Mouse (Mus musculus) T-helper 17 cell (primary cell): ENCODE measurements at regions not wholly inside any gene's neighbourhood (a gene's known extent, or its start where the extent isn't known, plus 50 kb on each side); places are given as distances from the start of the nearest gene placed in this dataset.

Experiments
- in situ Hi-C, 2 experiments: fragments of 300-600 bp; cut with MboI, MseI; formaldehyde crosslinking; loops; 1 replicate in 1 of 2; 2 replicates in 1 of 2; pipeline ENCODE4 v1.15.1; 2025; ENCODE audit warnings: high pct_unique_total_duplicates in 2 of 2

- in situ Hi-C loops, result loop anchor here in 1 of 2 experiments (5.0 kb wide), 1 partner anchor 82 kb away; no protein-coding TSS in a partner anchor
Measured at GRCm38 (mm10) chrX:146140619-146141018, 635.6 kb upstream of the Amot start.

- in situ Hi-C loops, result loop anchor here in 1 of 2 experiments (10.0 kb wide), 1 partner anchor 544 kb away; no protein-coding TSS in a partner anchor
Measured at GRCm38 (mm10) chrX:146110698-146111097, 605.7 kb upstream of the Amot start.

DNA sequence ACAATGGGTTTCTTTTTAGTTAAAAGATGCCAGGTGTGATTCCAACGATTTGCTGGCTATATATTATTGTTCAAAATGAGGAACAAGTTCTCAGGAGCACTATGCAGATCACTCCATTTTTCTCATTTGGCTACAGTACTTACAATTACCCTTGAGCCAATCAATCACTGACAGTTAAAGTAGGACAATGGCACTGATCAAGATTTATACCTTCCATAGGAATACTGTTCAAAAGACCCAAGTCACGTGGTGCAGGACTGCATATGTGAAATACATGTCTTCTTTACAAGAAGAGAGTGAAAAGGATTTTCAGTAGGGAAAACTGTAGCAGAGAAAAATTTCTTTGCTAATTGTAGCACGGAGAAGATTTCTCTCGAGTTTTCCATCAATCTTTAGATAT, 604.9 kb upstream of the Amot start:
- in situ Hi-C loops, result loop anchor here in 1 of 2 experiments (10.0 kb wide), 1 partner anchor 545 kb away; no protein-coding TSS in a partner anchor
